Mouse (Mus musculus) adrenal gland, adult (tissue): ENCODE results near the gene Arhgef15.
A peak's percentile ranks its signal among the peaks of the same experiment; 100 is the strongest.
"Not testable (repeated sequence)": the region's sequence is repeated elsewhere in the genome, so short reads cannot be mapped to it uniquely, and the experiment has no call there.

Source experiments
- DNase-seq, 2 experiments: peaks; one replicate each; pipeline ENCODE4 v3.0.0; 2022 to 2023; ENCODE audit warnings: low spot score in 1 of 2; ENCODE audit not compliant: inconsistent age in 2 of 2

Gene Arhgef15

GRCm38 (mm10) chr11:68965845-68966244 is 8.6 kb upstream of the Arhgef15 start:
- DNase-seq = peak; percentile 37 to 85

GRCm38 (mm10) chr11:68965050-68965449 is 7.8 kb upstream of the Arhgef15 start:
- DNase-seq = no peak

GRCm38 (mm10) chr11:68963405-68963804 is 6.1 kb upstream of the Arhgef15 start:
- DNase-seq = no peak

GRCm38 (mm10) chr11:68962159-68962558 is 4.9 kb upstream of the Arhgef15 start:
- DNase-seq = not testable (repeated sequence)

GRCm38 (mm10) chr11:68961596-68961995 is 4.3 kb upstream of the Arhgef15 start:
- DNase-seq = no peak

- DNase-seq = no peak
These were observed 691 bp upstream of the Arhgef15 start for GRCm38 (mm10) chr11:68957971-68958370.

GRCm38 (mm10) chr11:68956697-68957096 is 583 bp downstream of the Arhgef15 start:
- peak in 1 of 2 experiments; percentile 60 for DNase-seq

- DNase-seq = peak in 1 of 2 experiments; percentile 64
These were observed 1.2 kb downstream of the Arhgef15 start for GRCm38 (mm10) chr11:68956107-68956506.

- DNase-seq = no peak
These were observed 1.8 kb downstream of the Arhgef15 start for GRCm38 (mm10) chr11:68955473-68955872.

GRCm38 (mm10) chr11:68954408-68954807 is 2.9 kb downstream of the Arhgef15 start:
- peak in 1 of 2 experiments; percentile 45 for DNase-seq

GRCm38 (mm10) chr11:68953903-68954302 is 3.4 kb downstream of the Arhgef15 start:
- no peak for DNase-seq

- DNase-seq = peak in 1 of 2 experiments; percentile 55
These were observed 9.7 kb downstream of the Arhgef15 start for GRCm38 (mm10) chr11:68947542-68947993.

- peak in 1 of 2 experiments; percentile 43 for DNase-seq
These were observed 10.4 kb downstream of the Arhgef15 start for GRCm38 (mm10) chr11:68946806-68947440.

GRCm38 (mm10) chr11:68946001-68946400 is 11.3 kb downstream of the Arhgef15 start:
- DNase-seq = no peak

GRCm38 (mm10) chr11:68945245-68945644 is 12.0 kb downstream of the Arhgef15 start:
- peak; percentile 56 to 75 for DNase-seq

GRCm38 (mm10) chr11:68942731-68943130 is 14.5 kb downstream of the Arhgef15 start:
- no peak for DNase-seq

GRCm38 (mm10) chr11:68940516-68940915 is 16.8 kb downstream of the Arhgef15 start:
- peak in 1 of 2 experiments; percentile 43 for DNase-seq

GRCm38 (mm10) chr11:68939451-68940304 is 17.6 kb downstream of the Arhgef15 start:
- peak; percentile 91 to 96 for DNase-seq

- DNase-seq = not testable (repeated sequence)
These were observed 20.3 kb downstream of the Arhgef15 start for GRCm38 (mm10) chr11:68936951-68937350.

GRCm38 (mm10) chr11:68933885-68934507 is 23.3 kb downstream of the Arhgef15 start:
- DNase-seq = no peak

- no peak for DNase-seq
These were observed 27.3 kb downstream of the Arhgef15 start for GRCm38 (mm10) chr11:68929947-68930346.
